ENCODE assay signal across 8 mouse cellular contexts in the genomic region with DNA sequence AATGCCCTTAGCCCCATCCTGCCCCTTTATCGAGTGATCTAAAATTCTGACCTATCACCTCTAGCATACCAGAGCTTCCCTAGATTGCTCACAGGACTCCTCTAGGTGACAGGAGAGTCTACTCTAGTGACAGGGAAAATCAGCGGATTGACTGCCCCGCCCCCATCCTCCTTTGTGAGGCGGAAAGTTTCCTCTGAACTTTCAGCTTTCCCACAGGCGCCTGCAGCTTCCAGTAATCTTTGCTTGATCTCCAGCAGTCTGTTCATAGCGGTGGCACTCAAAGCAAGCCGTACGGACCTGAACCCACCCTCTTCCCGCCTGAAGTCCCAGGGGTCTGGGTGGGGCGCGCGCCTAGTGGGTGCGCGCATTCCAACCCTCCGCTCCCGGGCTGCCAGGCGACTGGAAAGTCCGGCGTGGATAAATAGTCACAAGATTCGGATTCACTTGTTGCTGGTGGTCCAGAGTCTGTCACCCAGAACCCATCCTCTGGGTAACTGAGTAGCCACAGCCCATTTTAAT. TPM values are rescaled to one million over a fixed set of nuclear protein-coding genes. Genes with fewer than 3 reads are reported as not detected.
A peak's percentile ranks its signal among the peaks of the same experiment; 100 is the strongest.
DNase-seq lines count a peak whose midpoint lies in the region; ATAC-seq and TF ChIP-seq lines count a peak whose summit lies in the region.

No protein-coding gene starts in this region.

- ATAC-seq in lung, postnatal 0 days, result peak; percentile 91

- TF ChIP-seq CTCF in lung, postnatal 0 days (IDR thresholded peaks at IDR 0.05), result peak; percentile 11

- no peaks in the 10 kb centered on the region for H3K9me3 ChIP-seq in embryonic facial prominence, embryonic 10.5 days
- H3K9me3 ChIP-seq in heart, embryonic 10.5 days, result no peaks in the 10 kb centered on the region
- H3K9me3 ChIP-seq in lung, postnatal 0 days (ENCODE audit: low read length), result no peaks in the 10 kb centered on the region

- peak overlapping the region; percentile 60 for H3K4me3 ChIP-seq in embryonic facial prominence, embryonic 10.5 days
- H3K4me3 ChIP-seq in heart, embryonic 10.5 days, result peak overlapping the region; percentile 67
- H3K4me3 ChIP-seq in lung, postnatal 0 days (ENCODE audit: low read depth, low read length), result peak overlapping the region; percentile 54

- peak; percentile 59 for DNase-seq in right cerebral cortex, postnatal 4 days
- DNase-seq in right cerebral cortex, adult 18-20 months, result no peak
- DNase-seq in embryonic facial prominence, embryonic 10.5 days (ENCODE audit: low spot score), result peak; percentile 90
- DNase-seq in heart, embryonic 10.5 days (ENCODE audit: low spot score), result peak; percentile 93
- DNase-seq in kidney, adult 8-10 months, result peak; percentile 76 to 79
- peak; percentile 93 for DNase-seq in lung, postnatal 0 days (ENCODE audit: low spot score)
- DNase-seq in skeletal muscle tissue, adult 2 months (ENCODE audit: low read depth, low spot score), result peak; percentile 78
- no peak for DNase-seq in natural killer cell, adult 2 months (ENCODE audit: low spot score in 2 of 2)

- peak overlapping the region; percentile 32 for H3K9ac ChIP-seq in lung, postnatal 0 days (replicated peaks; ENCODE audit: low read depth)

- H3K36me3 ChIP-seq in embryonic facial prominence, embryonic 10.5 days (replicated peaks), result peaks cover 28% of the 10 kb centered on the region
- peaks cover 27% of the 10 kb centered on the region for H3K36me3 ChIP-seq in heart, embryonic 10.5 days
- peaks cover 16% of the 10 kb centered on the region; the same call in 1 of the 2 replicates for H3K36me3 ChIP-seq in lung, postnatal 0 days (ENCODE audit: insufficient read depth, low read length)

- H3K27me3 ChIP-seq in embryonic facial prominence, embryonic 10.5 days (replicated peaks; ENCODE audit: low read depth, poor library complexity, severe bottlenecking), result no peaks in the 10 kb centered on the region
- H3K27me3 ChIP-seq in heart, embryonic 10.5 days (ENCODE audit: insufficient read depth, poor library complexity, severe bottlenecking), result no peaks in the 10 kb centered on the region
- no peaks in the 10 kb centered on the region for H3K27me3 ChIP-seq in lung, postnatal 0 days (replicated peaks; ENCODE audit: insufficient read depth, low read length)

- under 1% methylated on average over 20 of the region's 20 CpGs for WGBS in embryonic facial prominence, embryonic 10.5 days
- under 1% methylated on average over 20 of the region's 20 CpGs for WGBS in heart, embryonic 10.5 days
- under 1% methylated on average over 20 of the region's 20 CpGs for WGBS in lung, postnatal 0 days

- peaks cover 37% of the 10 kb centered on the region for H3K4me1 ChIP-seq in embryonic facial prominence, embryonic 10.5 days
- peaks cover 35% of the 10 kb centered on the region for H3K4me1 ChIP-seq in heart, embryonic 10.5 days
- peaks cover 14% of the 10 kb centered on the region for H3K4me1 ChIP-seq in lung, postnatal 0 days (ENCODE audit: insufficient read depth, low read depth, low read length)

- TF ChIP-seq EP300 in lung, postnatal 0 days (IDR thresholded peaks at IDR 0.05), result peak; percentile 19

- H3K4me2 ChIP-seq in lung, postnatal 0 days (replicated peaks; ENCODE audit: low read depth, low read length), result peak overlapping the region; percentile 81

- H3K27ac ChIP-seq in embryonic facial prominence, embryonic 10.5 days (replicated peaks), result peak overlapping the region; percentile 90
- peak overlapping the region; percentile 94 for H3K27ac ChIP-seq in heart, embryonic 10.5 days
- H3K27ac ChIP-seq in lung, postnatal 0 days (ENCODE audit: low read length), result peak overlapping the region; percentile 85

RNA-seq across cellular contexts. Expression of gene Lamb2, which starts 0.8 kb away (rescaled TPM):
- 33.2 and 33.5 TPM in 2 replicates for polyA plus RNA-seq in embryonic facial prominence, embryonic 10.5 days (2016; fragmentation: Nextera tagmentation; extraction: Ambion mirVana)
- 46.3 and 57.4 TPM in 2 replicates for polyA plus RNA-seq in heart, embryonic 10.5 days (2016; fragmentation: Nextera tagmentation; extraction: Ambion mirVana)
- 54.8 and 55.2 TPM in 2 replicates for polyA plus RNA-seq in lung, postnatal 0 days (2015; fragmentation: Nextera tagmentation; extraction: Ambion mirVana)

RNA-seq across cellular contexts. Expression of gene Usp19, which starts 11.7 kb away (rescaled TPM):
- polyA plus RNA-seq in embryonic facial prominence, embryonic 10.5 days (2016; fragmentation: Nextera tagmentation; extraction: Ambion mirVana), result 84.7 and 93.7 TPM in 2 replicates
- polyA plus RNA-seq in heart, embryonic 10.5 days (2016; fragmentation: Nextera tagmentation; extraction: Ambion mirVana), result 78.6 and 84.1 TPM in 2 replicates
- polyA plus RNA-seq in lung, postnatal 0 days (2015; fragmentation: Nextera tagmentation; extraction: Ambion mirVana), result 37.1 and 39.4 TPM in 2 replicates

RNA-seq across cellular contexts. Expression of gene Klhdc8b, which starts 17.3 kb away (rescaled TPM):
- polyA plus RNA-seq in embryonic facial prominence, embryonic 10.5 days (2016; fragmentation: Nextera tagmentation; extraction: Ambion mirVana), result 21.6 and 24.2 TPM in 2 replicates
- polyA plus RNA-seq in heart, embryonic 10.5 days (2016; fragmentation: Nextera tagmentation; extraction: Ambion mirVana), result 86.8 and 106 TPM in 2 replicates
- 60.5 and 77.6 TPM in 2 replicates for polyA plus RNA-seq in lung, postnatal 0 days (2015; fragmentation: Nextera tagmentation; extraction: Ambion mirVana)

RNA-seq across cellular contexts. Expression of gene Ccdc71, which starts 18.4 kb away (rescaled TPM):
- 56.6 and 57.5 TPM in 2 replicates for polyA plus RNA-seq in embryonic facial prominence, embryonic 10.5 days (2016; fragmentation: Nextera tagmentation; extraction: Ambion mirVana)
- polyA plus RNA-seq in heart, embryonic 10.5 days (2016; fragmentation: Nextera tagmentation; extraction: Ambion mirVana), result 46.6 and 61.1 TPM in 2 replicates
- 42.1 and 44.3 TPM in 2 replicates for polyA plus RNA-seq in lung, postnatal 0 days (2015; fragmentation: Nextera tagmentation; extraction: Ambion mirVana)

RNA-seq across cellular contexts. Expression of gene Qars, which starts 28.8 kb away (rescaled TPM):
- 118 and 119 TPM in 2 replicates for polyA plus RNA-seq in embryonic facial prominence, embryonic 10.5 days (2016; fragmentation: Nextera tagmentation; extraction: Ambion mirVana)
- 83.2 and 95.8 TPM in 2 replicates for polyA plus RNA-seq in heart, embryonic 10.5 days (2016; fragmentation: Nextera tagmentation; extraction: Ambion mirVana)
- polyA plus RNA-seq in lung, postnatal 0 days (2015; fragmentation: Nextera tagmentation; extraction: Ambion mirVana), result 62.0 and 65.7 TPM in 2 replicates

Comparison
In these comparisons a context has a peak if more than half of its experiments do, and no peak if none do; other contexts are left out.
1. DNase-seq: peak in right cerebral cortex, postnatal 4 days (single experiment), embryonic facial prominence, embryonic 10.5 days (single experiment), heart, embryonic 10.5 days (single experiment), kidney, adult 8-10 months (2 of 2), lung, postnatal 0 days (single experiment) and skeletal muscle tissue, adult 2 months (single experiment); none in right cerebral cortex, adult 18-20 months (single experiment) and natural killer cell, adult 2 months (0 of 2).
2. Peak in every context shown above with its lines, with median percentiles within 50 percentile points of each other: H3K27ac ChIP-seq and H3K4me3 ChIP-seq.